Mouse (Mus musculus): ENCODE data around the gene Foxj1. TPM values are rescaled to one million over a fixed set of nuclear protein-coding genes. Genes with fewer than 3 reads are reported as not detected.
"Not testable (repeated sequence)": the region's sequence is repeated elsewhere in the genome, so short reads cannot be mapped to it uniquely, and the experiment has no call there.

Gene Foxj1
- 0.14 TPM for polyA plus RNA-seq (2012; fragmentation: generic; extraction: Trizol)
- long read RNA-seq, experiment 1, result 0 reads
- long read RNA-seq, experiment 2, result 0 reads

GRCm38 (mm10) chr11:116335244-116336036 lies at the start of gene Foxj1:
Gene Foxj1 (minus strand): TSS chr11:116335399.
- Histone ChIP-seq H3K79me2 (ENCODE audit: control insufficient read depth, insufficient read depth) (no peaks in the 10 kb centered on the region), H3K4me3 (ENCODE audit: insufficient read depth, poor library complexity, severe bottlenecking) (peak within 1 kb of the TSS; percentile 41), H3K79me3 (ENCODE audit: low read depth) (no peaks in the 10 kb centered on the region), H3K27me3 (ENCODE audit: control insufficient read depth, insufficient read depth, insufficient read length) (no peaks in the 10 kb centered on the region), H3K36me3 (ENCODE audit: control insufficient read depth, insufficient read depth) (no peaks in the 10 kb centered on the region), H3ac (ENCODE audit: control insufficient read depth, insufficient read length, low read depth) (peak within 1 kb of the TSS; percentile 55)
- TF ChIP-seq CTCF (IDR thresholded peaks at IDR 0.05; ENCODE audit: control insufficient read depth, insufficient read depth, insufficient read length) (peak; percentile 29), MAX (IDR thresholded peaks at IDR 0.05) (no peak), USF1 (IDR thresholded peaks at IDR 0.05; ENCODE audit: low read depth) (no peak), MYOD1 (IDR thresholded peaks at IDR 0.05; ENCODE audit: control insufficient read depth, insufficient read length, low read depth) (no peak)

- H3K4me3 ChIP-seq (ENCODE audit: insufficient read depth, poor library complexity, severe bottlenecking), result no peak overlapping the region
These were observed 49.0 kb upstream of the Foxj1 start for GRCm38 (mm10) chr11:116384171-116384570.

GRCm38 (mm10) chr11:116383070-116383469 lies 47.9 kb upstream of the Foxj1 start:
- H3ac ChIP-seq (ENCODE audit: control insufficient read depth, insufficient read length, low read depth); H3K36me3 ChIP-seq (ENCODE audit: control insufficient read depth, insufficient read depth); H3K27me3 ChIP-seq (ENCODE audit: control insufficient read depth, insufficient read depth, insufficient read length); H3K79me2 ChIP-seq (ENCODE audit: control insufficient read depth, insufficient read depth); H3K79me3 ChIP-seq (ENCODE audit: low read depth); H3K4me3 ChIP-seq (ENCODE audit: insufficient read depth, poor library complexity, severe bottlenecking): not testable (repeated sequence)

More at GRCm38 (mm10) chr11:116384171-116384570, 49.0 kb upstream of the Foxj1 start:
- no peaks in the 10 kb centered on the region for H3K27me3 ChIP-seq (ENCODE audit: control insufficient read depth, insufficient read depth, insufficient read length)
- TF ChIP-seq MYOG (IDR thresholded peaks at IDR 0.05; ENCODE audit: control insufficient read depth, extremely low read depth, insufficient read length), result no peak
- no peak for TF ChIP-seq CEBPB (IDR thresholded peaks at IDR 0.05; ENCODE audit: low read depth)
- no peak for TF ChIP-seq FOSL1 (IDR thresholded peaks at IDR 0.05; ENCODE audit: insufficient read depth, low read length, poor library complexity, severe bottlenecking)
- no peak for TF ChIP-seq CTCF (IDR thresholded peaks at IDR 0.05; ENCODE audit: control insufficient read depth, insufficient read depth, insufficient read length)
- TF ChIP-seq MYOD1 (IDR thresholded peaks at IDR 0.05; ENCODE audit: control insufficient read depth, insufficient read length, low read depth), result no peak
- TF ChIP-seq MAX (IDR thresholded peaks at IDR 0.05), result no peak
- TF ChIP-seq USF1 (IDR thresholded peaks at IDR 0.05; ENCODE audit: low read depth), result no peak
- no peaks in the 10 kb centered on the region for H3K36me3 ChIP-seq (ENCODE audit: control insufficient read depth, insufficient read depth)
- H3K79me2 ChIP-seq (ENCODE audit: control insufficient read depth, insufficient read depth), result no peaks in the 10 kb centered on the region
- no peaks in the 10 kb centered on the region for H3K79me3 ChIP-seq (ENCODE audit: low read depth)
- H3ac ChIP-seq (ENCODE audit: control insufficient read depth, insufficient read length, low read depth), result no peak overlapping the region

GRCm38 (mm10) chr11:116380767-116381166 lies 45.6 kb upstream of the Foxj1 start:
- no peaks in the 10 kb centered on the region for H3K79me2 ChIP-seq (ENCODE audit: control insufficient read depth, insufficient read depth)
- no peak overlapping the region for H3K4me3 ChIP-seq (ENCODE audit: insufficient read depth, poor library complexity, severe bottlenecking)
- H3K36me3 ChIP-seq (ENCODE audit: control insufficient read depth, insufficient read depth), result no peaks in the 10 kb centered on the region
- no peaks in the 10 kb centered on the region for H3K79me3 ChIP-seq (ENCODE audit: low read depth)
- no peak overlapping the region for H3ac ChIP-seq (ENCODE audit: control insufficient read depth, insufficient read length, low read depth)
- no peak for TF ChIP-seq MYOG (IDR thresholded peaks at IDR 0.05; ENCODE audit: control insufficient read depth, extremely low read depth, insufficient read length)
- no peak for TF ChIP-seq MAX (IDR thresholded peaks at IDR 0.05)
- TF ChIP-seq FOSL1 (IDR thresholded peaks at IDR 0.05; ENCODE audit: insufficient read depth, low read length, poor library complexity, severe bottlenecking), result no peak
- no peak for TF ChIP-seq CEBPB (IDR thresholded peaks at IDR 0.05; ENCODE audit: low read depth)
- no peak for TF ChIP-seq CTCF (IDR thresholded peaks at IDR 0.05; ENCODE audit: control insufficient read depth, insufficient read depth, insufficient read length)
- no peak for TF ChIP-seq USF1 (IDR thresholded peaks at IDR 0.05; ENCODE audit: low read depth)
- H3K27me3 ChIP-seq (ENCODE audit: control insufficient read depth, insufficient read depth, insufficient read length), result no peaks in the 10 kb centered on the region

GRCm38 (mm10) chr11:116379530-116379929 lies 44.3 kb upstream of the Foxj1 start:
- no peaks in the 10 kb centered on the region for H3K36me3 ChIP-seq (ENCODE audit: control insufficient read depth, insufficient read depth)
- H3K79me2 ChIP-seq (ENCODE audit: control insufficient read depth, insufficient read depth), result no peaks in the 10 kb centered on the region
- H3K27me3 ChIP-seq (ENCODE audit: control insufficient read depth, insufficient read depth, insufficient read length), result no peaks in the 10 kb centered on the region
- no peak overlapping the region for H3K4me3 ChIP-seq (ENCODE audit: insufficient read depth, poor library complexity, severe bottlenecking)
- TF ChIP-seq MYOG (IDR thresholded peaks at IDR 0.05; ENCODE audit: control insufficient read depth, extremely low read depth, insufficient read length) (no peak), USF1 (IDR thresholded peaks at IDR 0.05; ENCODE audit: low read depth) (no peak), CEBPB (IDR thresholded peaks at IDR 0.05; ENCODE audit: low read depth) (no peak), CTCF (IDR thresholded peaks at IDR 0.05; ENCODE audit: control insufficient read depth, insufficient read depth, insufficient read length) (no peak), MYOD1 (IDR thresholded peaks at IDR 0.05; ENCODE audit: control insufficient read depth, insufficient read length, low read depth) (no peak), FOSL1 (IDR thresholded peaks at IDR 0.05; ENCODE audit: insufficient read depth, low read length, poor library complexity, severe bottlenecking) (no peak), MAX (IDR thresholded peaks at IDR 0.05) (no peak)
- no peak overlapping the region for H3ac ChIP-seq (ENCODE audit: control insufficient read depth, insufficient read length, low read depth)
- H3K79me3 ChIP-seq (ENCODE audit: low read depth), result no peaks in the 10 kb centered on the region

Data from C2C12 (cell line).